Comparison of ENCODE assay signal across 13 mouse cellular contexts in the genomic region with DNA sequence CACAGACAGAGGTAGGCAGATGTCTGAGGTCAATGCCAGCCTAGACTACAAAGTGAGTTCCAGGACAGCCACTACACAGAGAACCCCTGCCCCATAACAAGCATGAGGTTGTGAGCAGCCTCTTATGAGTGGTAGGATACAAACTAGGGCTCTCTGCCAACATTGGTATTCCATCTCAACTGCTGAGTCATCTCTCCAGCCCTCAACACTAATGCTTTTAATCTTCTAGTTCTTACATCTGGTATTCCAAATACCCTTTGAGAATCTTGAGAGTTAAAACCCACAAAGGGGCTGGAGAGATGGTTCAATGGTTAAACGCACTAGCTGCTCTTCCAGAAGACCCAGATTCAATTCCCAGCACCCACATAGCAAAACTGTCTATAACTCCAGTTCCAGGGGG. TPM values are rescaled to one million over a fixed set of nuclear protein-coding genes. Genes with fewer than 3 reads are reported as not detected.
A peak's percentile ranks its signal among the peaks of the same experiment; 100 is the strongest.
DNase-seq lines count a peak whose midpoint lies in the region; ATAC-seq and TF ChIP-seq lines count a peak whose summit lies in the region.
"Had no signal": no experiment of that assay in that cellular context is flagged by ENCODE, and none has a peak within 500 bp of the region (broad histone marks: within the 10 kb centered on the region; RNA-seq: fewer than 3 reads in every experiment).

No protein-coding gene starts in this region.

- H3K4me3 ChIP-seq in kidney, embryonic 16.5 days (ENCODE audit: low read length): no peak overlapping the region
- H3K4me3 ChIP-seq in MEL (ENCODE audit: control insufficient read depth in 1 of 2, insufficient read depth in 1 of 2, low read depth in 2 of 2, low read length in 2 of 2): no peak overlapping the region
- no peak overlapping the region for H3K4me3 ChIP-seq in hindbrain, embryonic 12.5 days
- H3K4me3 ChIP-seq in forebrain, embryonic 11.5 days (ENCODE audit: low read depth, low read length): no peak overlapping the region
- H3K4me3 ChIP-seq: embryonic facial prominence, embryonic 15.5 days; heart, embryonic 13.5 days; limb, embryonic 15.5 days had no signal

- H3K36me3 ChIP-seq in kidney, embryonic 16.5 days (ENCODE audit: insufficient read depth, low read length): peaks cover 16% of the 10 kb centered on the region
- peaks cover 16 to 41% of the 10 kb centered on the region in 2 experiments for H3K36me3 ChIP-seq in MEL (ENCODE audit: control insufficient read depth in 1 of 2, insufficient read depth in 2 of 2, low read length in 2 of 2)
- H3K36me3 ChIP-seq in hindbrain, embryonic 12.5 days: peaks cover 12% of the 10 kb centered on the region
- H3K36me3 ChIP-seq in forebrain, embryonic 11.5 days (ENCODE audit: control insufficient read depth, insufficient read depth, low read length): peaks cover 2% of the 10 kb centered on the region; the same call in 1 of the 2 replicates

- peaks cover 7% of the 10 kb centered on the region; the same call in 1 of the 2 replicates for H3K4me1 ChIP-seq in kidney, embryonic 16.5 days (ENCODE audit: insufficient read depth, low read length)
- H3K4me1 ChIP-seq in MEL (ENCODE audit: control insufficient read depth in 1 of 2, insufficient read depth in 2 of 2, low read length in 2 of 2): peaks cover 7 to 21% of the 10 kb centered on the region in 2 experiments
- no peaks in the 10 kb centered on the region for H3K4me1 ChIP-seq in hindbrain, embryonic 12.5 days
- no peaks in the 10 kb centered on the region for H3K4me1 ChIP-seq in forebrain, embryonic 11.5 days (replicated peaks; ENCODE audit: control insufficient read depth, insufficient read depth, low read length)

- no peaks in the 10 kb centered on the region for H3K27me3 ChIP-seq in kidney, embryonic 16.5 days (ENCODE audit: insufficient read depth, low read length)
- no peaks in the 10 kb centered on the region for H3K27me3 ChIP-seq in MEL (ENCODE audit: control insufficient read depth in 1 of 2, insufficient read depth in 2 of 2, low read length in 2 of 2)
- H3K27me3 ChIP-seq in hindbrain, embryonic 12.5 days: no peaks in the 10 kb centered on the region
- no peaks in the 10 kb centered on the region for H3K27me3 ChIP-seq in forebrain, embryonic 11.5 days (ENCODE audit: control insufficient read depth, insufficient read depth, low read length)
- H3K27me3 ChIP-seq: embryonic facial prominence, embryonic 15.5 days; heart, embryonic 13.5 days; limb, embryonic 15.5 days had no signal

- DNase-seq in adrenal gland, postnatal 10 days: peak; percentile 37
- no peak for DNase-seq in adrenal gland, postnatal 25 days
- no peak for DNase-seq in kidney, postnatal 10 days
- peak; percentile 75 for DNase-seq in MEL (ENCODE audit: low read depth, low spot score)
- DNase-seq in lung, postnatal 25 days (ENCODE audit: low spot score): peak; percentile 21
- DNase-seq in forebrain, embryonic 11.5 days (ENCODE audit: low spot score): no peak
- DNase-seq: cerebellum, postnatal 25 days; spleen, adult 18-20 months had no signal

- 0 out of 2 replicates have a peak overlapping the region, but pooled peaks have one; percentile 5 for H3K27ac ChIP-seq in kidney, embryonic 16.5 days (ENCODE audit: low read length)
- no peak overlapping the region for H3K27ac ChIP-seq in MEL (ENCODE audit: control insufficient read depth, low read depth, low read length)
- no peak overlapping the region for H3K27ac ChIP-seq in hindbrain, embryonic 12.5 days
- no peak overlapping the region for H3K27ac ChIP-seq in forebrain, embryonic 11.5 days (ENCODE audit: low read depth, low read length)
- H3K27ac ChIP-seq: embryonic facial prominence, embryonic 15.5 days; heart, embryonic 13.5 days; limb, embryonic 15.5 days had no signal

- ATAC-seq in kidney, embryonic 16.5 days (ENCODE audit: low FRiP score, low TSS enrichment): no peak
- ATAC-seq in hindbrain, embryonic 12.5 days (ENCODE audit: low FRiP score): no peak
- ATAC-seq in forebrain, embryonic 11.5 days (replicated peaks; ENCODE audit: low FRiP score): no peak

- H3K9ac ChIP-seq in kidney, embryonic 16.5 days (replicated peaks; ENCODE audit: low read length): no peak overlapping the region
- H3K9ac ChIP-seq in MEL (ENCODE audit: control insufficient read depth, low read depth, low read length, poor library complexity, severe bottlenecking): no peak overlapping the region
- H3K9ac ChIP-seq in hindbrain, embryonic 12.5 days: no peak overlapping the region
- H3K9ac ChIP-seq in forebrain, embryonic 11.5 days (ENCODE audit: low read length): no peak overlapping the region
- H3K9ac ChIP-seq: embryonic facial prominence, embryonic 15.5 days; heart, embryonic 13.5 days; limb, embryonic 15.5 days had no signal

- no peaks in the 10 kb centered on the region for H3K9me3 ChIP-seq in kidney, embryonic 16.5 days (ENCODE audit: low read length)
- H3K9me3 ChIP-seq in MEL (replicated peaks; ENCODE audit: insufficient read depth, low read length): no peaks in the 10 kb centered on the region
- H3K9me3 ChIP-seq in hindbrain, embryonic 12.5 days (replicated peaks): no peaks in the 10 kb centered on the region
- H3K9me3 ChIP-seq in forebrain, embryonic 11.5 days (ENCODE audit: control insufficient read depth, low read length): no peaks in the 10 kb centered on the region
- H3K9me3 ChIP-seq: embryonic facial prominence, embryonic 15.5 days; heart, embryonic 13.5 days; limb, embryonic 15.5 days had no signal

- TF ChIP-seq POLR2A in MEL (IDR thresholded peaks at IDR 0.05; ENCODE audit: control insufficient read depth in 1 of 2, insufficient read depth in 1 of 2, low read depth in 1 of 2, low read length in 2 of 2, poor library complexity in 1 of 2): no peak

- no peak for TF ChIP-seq CTCF in MEL (IDR thresholded peaks at IDR 0.05 in 2 of 3, conservative IDR thresholded peaks at IDR 0.05 in 1 of 3; ENCODE audit: control insufficient read depth in 1 of 3, insufficient read depth in 1 of 3, low read depth in 2 of 3, low read length in 3 of 3, poor library complexity in 1 of 3, severe bottlenecking in 1 of 3)

- TF ChIP-seq EP300 in MEL (IDR thresholded peaks at IDR 0.05; ENCODE audit: low read depth in 1 of 2, low read length in 2 of 2): no peak

- peaks cover 65% of the 10 kb centered on the region for H3K79me2 ChIP-seq in MEL (ENCODE audit: control insufficient read depth, insufficient read depth, low read length, poor library complexity)

- whole genome bisulfite sequencing in kidney, embryonic 16.5 days: 91% methylated on average over 1 of the region's 1 CpGs
- WGBS in hindbrain, embryonic 12.5 days: 93% methylated on average over 1 of the region's 1 CpGs
- 97% methylated on average over 1 of the region's 1 CpGs for WGBS in forebrain, embryonic 11.5 days

- H3K4me2 ChIP-seq in kidney, embryonic 16.5 days (replicated peaks; ENCODE audit: low read depth, low read length): no peak overlapping the region
- no peak overlapping the region for H3K4me2 ChIP-seq in hindbrain, embryonic 12.5 days (replicated peaks)
- H3K4me2 ChIP-seq in forebrain, embryonic 11.5 days (ENCODE audit: low read depth, low read length, severe bottlenecking): no peak overlapping the region
- H3K4me2 ChIP-seq: embryonic facial prominence, embryonic 15.5 days; heart, embryonic 13.5 days; limb, embryonic 15.5 days had no signal

- TF ChIP-seq RAD21 in MEL (IDR thresholded peaks at IDR 0.05; ENCODE audit: low read depth, low read length): no peak

TF ChIP-seq in MEL, 35 proteins besides CTCF, POLR2A, EP300 and RAD21:
- TF ChIP-seq MYB (IDR thresholded peaks at IDR 0.05; ENCODE audit: low read depth, low read length) (no peak), USF2 (IDR thresholded peaks at IDR 0.05; ENCODE audit: borderline replicate concordance in 1 of 2, insufficient read depth in 1 of 2, low read depth in 1 of 2, low read length in 2 of 2) (no peak), RCOR1 (IDR thresholded peaks at IDR 0.05; ENCODE audit: low read depth, low read length) (no peak), POLR2AphosphoS2 (IDR thresholded peaks at IDR 0.05; ENCODE audit: low read length) (no peak), BHLHE40 (IDR thresholded peaks at IDR 0.05; ENCODE audit: borderline replicate concordance, low read depth, low read length) (no peak), MAFK (IDR thresholded peaks at IDR 0.05; ENCODE audit: borderline replicate concordance, low read depth, low read length) (peak; percentile 75; the same call in 1 of the 2 replicates), GABPA (IDR thresholded peaks at IDR 0.05; ENCODE audit: low read depth, low read length) (peak; percentile 53; the same call in 1 of the 2 replicates), ETS1 (IDR thresholded peaks at IDR 0.05; ENCODE audit: low read depth, low read length) (peak; percentile 45; the same call in 1 of the 2 replicates), TBP (IDR thresholded peaks at IDR 0.05; ENCODE audit: low read depth, low read length) (no peak), NELFE (IDR thresholded peaks at IDR 0.05; ENCODE audit: low read depth, low read length) (no peak), CHD2 (IDR thresholded peaks at IDR 0.05; ENCODE audit: low read length) (no peak), UBTF (IDR thresholded peaks at IDR 0.05; ENCODE audit: borderline replicate concordance, insufficient read depth, low read depth, low read length) (no peak), POLR2AphosphoS5 (IDR thresholded peaks at IDR 0.05; ENCODE audit: borderline replicate concordance, low read depth, low read length) (no peak), GATA1 (IDR thresholded peaks at IDR 0.05; ENCODE audit: low read depth, low read length) (no peak)
TF ChIP-seq in MEL: peak in this region for 3.

RNA-seq across cellular contexts. Expression of gene Cdc42, which starts 18.1 kb away (rescaled TPM):
- total RNA-seq in adrenal gland, postnatal 10 days (2021): 100 to 1,000 TPM; 348 to 351 TPM
- total RNA-seq in adrenal gland, postnatal 25 days (2021): 429 and 434 TPM in 2 replicates
- 739 and 758 TPM in 2 replicates for polyA plus RNA-seq in kidney, embryonic 16.5 days (2015; fragmentation: Nextera tagmentation; extraction: Ambion mirVana)
- total RNA-seq in MEL (2012; rRNA removed): 173 and 174 TPM in 2 replicates
- polyA plus RNA-seq in MEL (2012; ENCODE audit: insufficient read depth in 1 of 2, insufficient read length in 2 of 2, low read depth in 1 of 2, low replicate concordance in 2 of 2, missing spikeins in 1 of 2): 100 to 1,000 TPM; 117 to 203 TPM
- 666 and 694 TPM in 2 replicates for polyA plus RNA-seq in hindbrain, embryonic 12.5 days (2016; fragmentation: Nextera tagmentation; extraction: Ambion mirVana)
- polyA plus RNA-seq in forebrain, embryonic 11.5 days (2014; fragmentation: Nextera tagmentation; extraction: Ambion mirVana): 623 and 626 TPM in 2 replicates

Comparison
In these comparisons a context has a peak if more than half of its experiments do, and no peak if none do; other contexts are left out.
1. DNase-seq: peak in adrenal gland, postnatal 10 days (single experiment), MEL (single experiment) and lung, postnatal 25 days (single experiment); none in adrenal gland, postnatal 25 days (single experiment), kidney, postnatal 10 days (single experiment) and forebrain, embryonic 11.5 days (single experiment).